Mouse (Mus musculus) olfactory bulb, adult 2 months (tissue): ENCODE results near the gene Slf2.

Source experiments
- CTCF ChIP-seq: fragments of 200-500 bp; IDR thresholded peaks from 2 replicates; pipeline ENCODE4 v1.5.1; 2012; ENCODE audit warnings: low read depth, mild to moderate bottlenecking, low read length, moderate library complexity; ENCODE audit not compliant: insufficient read depth
- POLR2A ChIP-seq: fragments of 200-500 bp; IDR thresholded peaks from 2 replicates; pipeline ENCODE4 v1.6.1; 2012; ENCODE audit warnings: mild to moderate bottlenecking, low read depth, low read length, moderate library complexity; ENCODE audit not compliant: insufficient read depth

GRCm38 (mm10) chr19:44965978-44966377, 35.0 kb downstream of the Slf2 start:
- no peak for TF ChIP-seq CTCF
- TF ChIP-seq POLR2A: no peak
